12 mouse cellular contexts compared by ENCODE assay signal in the genomic region with DNA sequence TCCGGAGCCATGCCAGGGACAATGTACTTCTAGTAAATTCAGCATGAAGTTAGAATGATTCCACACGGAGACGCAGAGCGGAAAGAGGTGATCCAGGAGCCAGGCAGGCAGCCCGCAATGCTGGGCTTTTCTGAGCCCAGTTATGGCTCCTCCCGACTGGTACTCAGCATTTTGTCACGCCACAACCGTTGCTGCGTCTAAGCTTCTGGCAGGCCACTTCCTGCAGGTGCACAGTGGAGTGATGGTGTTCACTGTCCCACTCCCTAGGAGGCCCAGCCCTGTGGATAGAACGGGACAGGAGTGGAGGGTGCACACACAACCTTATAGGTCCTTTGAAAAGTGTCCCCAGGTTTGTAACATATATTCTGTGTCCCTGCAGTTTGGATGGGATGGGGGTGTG.
DNase-seq lines count a peak whose midpoint lies in the region; ATAC-seq and TF ChIP-seq lines count a peak whose summit lies in the region.
"Had no signal": no experiment of that assay in that cellular context is flagged by ENCODE, and none has a peak within 500 bp of the region (broad histone marks: within the 10 kb centered on the region; RNA-seq: fewer than 3 reads in every experiment).

No protein-coding gene starts in this region.

- TF ChIP-seq POLR2A in kidney, adult 2 months (IDR thresholded peaks at IDR 0.05; ENCODE audit: low read depth, low read length), result no peak

- H3K9me3 ChIP-seq in heart, embryonic 10.5 days, result 0 out of 2 replicates have a peak, but pooled peaks cover 3% of the 10 kb centered on the region
- peaks cover 4% of the 10 kb centered on the region; the same call in 1 of the 2 replicates for H3K9me3 ChIP-seq in kidney, embryonic 16.5 days (ENCODE audit: low read length)
- H3K9me3 ChIP-seq: hindbrain, embryonic 12.5 days had no signal

- no peak overlapping the region for H3K9ac ChIP-seq in kidney, embryonic 16.5 days (replicated peaks; ENCODE audit: low read length)
- H3K9ac ChIP-seq: hindbrain, embryonic 12.5 days had no signal

- TF ChIP-seq CTCF in kidney, adult 2 months (conservative IDR thresholded peaks at IDR 0.05; ENCODE audit: insufficient read depth, insufficient read length, low read depth, low read length), result no peak

- no peak for ATAC-seq in kidney, embryonic 16.5 days (ENCODE audit: low FRiP score, low TSS enrichment)
- peak; percentile 21 for ATAC-seq in granulocyte monocyte progenitor cell, adult 5-6 weeks (replicated peaks; ENCODE audit: poor library complexity, severe bottlenecking)
- ATAC-seq: activated CD4-positive, CD25-positive, alpha-beta regulatory T cell, adult 4 months had no signal

- peak overlapping the region; percentile 74 for H3K27ac ChIP-seq in heart, embryonic 10.5 days
- H3K27ac ChIP-seq in kidney, embryonic 16.5 days (ENCODE audit: low read length), result peak overlapping the region; percentile 63
- no peak overlapping the region for H3K27ac ChIP-seq in kidney, adult 2 months (ENCODE audit: insufficient read depth, low read depth, low read length)
- H3K27ac ChIP-seq: hindbrain, embryonic 12.5 days had no signal

- H3K4me2 ChIP-seq in kidney, embryonic 16.5 days (replicated peaks; ENCODE audit: low read depth, low read length), result no peak overlapping the region
- H3K4me2 ChIP-seq: hindbrain, embryonic 12.5 days had no signal

- peaks cover 15% of the 10 kb centered on the region; the same call in 1 of the 2 replicates for H3K36me3 ChIP-seq in heart, embryonic 10.5 days
- H3K36me3 ChIP-seq in kidney, embryonic 16.5 days (ENCODE audit: insufficient read depth, low read length), result peaks cover 12% of the 10 kb centered on the region; the same call in 1 of the 2 replicates
- no peaks in the 10 kb centered on the region for H3K36me3 ChIP-seq in kidney, adult 2 months (ENCODE audit: control insufficient read depth, insufficient read depth, low read length)
- H3K36me3 ChIP-seq: hindbrain, embryonic 12.5 days had no signal

- no peak overlapping the region for H3K4me3 ChIP-seq in heart, embryonic 10.5 days
- H3K4me3 ChIP-seq in kidney, embryonic 16.5 days (ENCODE audit: low read length), result no peak overlapping the region
- H3K4me3 ChIP-seq in kidney, adult 2 months (ENCODE audit: insufficient read depth, low read depth, low read length), result no peak overlapping the region
- H3K4me3 ChIP-seq: hindbrain, embryonic 12.5 days had no signal

- DNase-seq in heart, embryonic 10.5 days (ENCODE audit: low spot score), result no peak
- DNase-seq in heart, adult 11 months, result no peak
- DNase-seq in kidney, adult 2 months, result no peak
- DNase-seq in thymus, adult 18-20 months, result peak; percentile 21 to 23
- DNase-seq in cerebellum, adult 9-11 months, result no peak
- DNase-seq in adrenal gland, adult 18-20 months (ENCODE audit: low spot score in 2 of 2), result no peak
- DNase-seq: cerebellum, postnatal 14 days; right cerebral cortex, postnatal 14 days had no signal

- no peaks in the 10 kb centered on the region for H3K27me3 ChIP-seq in heart, embryonic 10.5 days (ENCODE audit: insufficient read depth, poor library complexity, severe bottlenecking)
- no peaks in the 10 kb centered on the region for H3K27me3 ChIP-seq in kidney, embryonic 16.5 days (ENCODE audit: insufficient read depth, low read length)
- no peaks in the 10 kb centered on the region for H3K27me3 ChIP-seq in kidney, adult 2 months (replicated peaks; ENCODE audit: control insufficient read depth, insufficient read depth, low read length)

- WGBS in heart, embryonic 10.5 days, result 66% methylated on average over 10 of the region's 10 CpGs
- WGBS in kidney, embryonic 16.5 days, result 70% methylated on average over 10 of the region's 10 CpGs
- 66% methylated on average over 10 of the region's 10 CpGs for WGBS in kidney, adult 2 months

- peaks cover 60% of the 10 kb centered on the region for H3K4me1 ChIP-seq in heart, embryonic 10.5 days
- H3K4me1 ChIP-seq in kidney, embryonic 16.5 days (ENCODE audit: insufficient read depth, low read length), result peaks cover 49% of the 10 kb centered on the region
- peaks cover 30% of the 10 kb centered on the region for H3K4me1 ChIP-seq in kidney, adult 2 months (ENCODE audit: control insufficient read depth, insufficient read depth, low read length)

Comparison
In these comparisons a context has a peak if more than half of its experiments do, and no peak if none do; other contexts are left out.
1. DNase-seq: peak in thymus, adult 18-20 months (2 of 2); none in heart, embryonic 10.5 days (single experiment), heart, adult 11 months (single experiment), kidney, adult 2 months (single experiment), cerebellum, adult 9-11 months (single experiment) and adrenal gland, adult 18-20 months (0 of 2).